Mouse (Mus musculus): ENCODE measurements around the gene Chordc1.

DNA sequence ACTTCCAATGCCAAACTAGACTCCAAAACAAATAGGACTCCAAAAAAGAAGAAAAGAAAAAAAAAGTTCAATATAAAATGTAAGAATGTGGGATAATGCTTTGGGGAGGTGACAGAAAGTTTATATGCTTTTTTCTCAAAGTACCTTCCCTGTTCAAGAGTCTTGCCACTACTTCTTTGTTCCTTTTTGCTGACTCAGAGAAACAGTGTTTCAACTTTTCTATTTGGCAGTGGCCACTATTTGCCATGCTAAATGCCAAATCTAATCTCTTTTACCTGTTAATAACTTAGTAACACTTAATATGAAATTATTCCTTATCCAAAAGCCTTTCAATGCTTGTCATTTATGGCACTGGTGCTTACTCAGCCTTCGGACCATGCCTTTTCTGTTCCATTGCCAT lies 16.0 kb upstream of the Chordc1 start:
- TF ChIP-seq POLR2A (IDR thresholded peaks at IDR 0.05; ENCODE audit: low read depth, low read length), result no peak
- TF ChIP-seq CTCF (conservative IDR thresholded peaks at IDR 0.05; ENCODE audit: insufficient read depth, insufficient read length, low read depth, low read length), result no peak

Measured in kidney, adult 2 months (tissue).